Mouse (Mus musculus) lung, postnatal 0 days (tissue): ENCODE measurements around the gene Gm7075. TPM values are rescaled to one million over a fixed set of nuclear protein-coding genes. Genes with fewer than 3 reads are reported as not detected.
A peak's percentile ranks its signal among the peaks of the same experiment; 100 is the strongest.
"Not testable (repeated sequence)": the region's sequence is repeated elsewhere in the genome, so short reads cannot be mapped to it uniquely, and the experiment has no call there.

Experiments used
- ATAC-seq: fragments of 200-750 bp; cut with Nextera tagmentation; 2 replicates; pipeline ENCODE4 v1.8.0; 2017; ENCODE audit warnings: moderate library complexity
- DNase-seq: peaks from one replicate; pipeline ENCODE4 v3.0.0-alpha.2; 2016; ENCODE audit warnings: low spot score
- H3K27ac ChIP-seq: fragments of 300-500 bp; sonication (generic); 2 replicates; pipeline ENCODE4 v1.5.1; 2014; ENCODE audit warnings: antibody characterized with exemption, mild to moderate bottlenecking, low read length, mixed read lengths
- H3K27me3 ChIP-seq: fragments of 300-500 bp; sonication (generic); replicated peaks from 2 replicates; pipeline ENCODE4 v1.6.1; 2014; ENCODE audit warnings: low read length, mixed read lengths; ENCODE audit not compliant: insufficient read depth
- H3K36me3 ChIP-seq: fragments of 300-500 bp; sonication (generic); 2 replicates; pipeline ENCODE4 v1.6.1; 2014; ENCODE audit warnings: low read length, mixed read lengths; ENCODE audit not compliant: insufficient read depth
- H3K4me1 ChIP-seq: fragments of 300-500 bp; sonication (generic); 2 replicates; pipeline ENCODE4 v1.6.1; 2014; ENCODE audit warnings: antibody characterized with exemption, low read depth, low read length, mixed read lengths; ENCODE audit not compliant: insufficient read depth
- H3K4me2 ChIP-seq: fragments of 300-500 bp; sonication (generic); replicated peaks from 2 replicates; pipeline ENCODE4 v1.6.1; 2014; ENCODE audit warnings: low read depth, mild to moderate bottlenecking, low read length, moderate library complexity, mixed read lengths
- H3K4me3 ChIP-seq: fragments of 300-500 bp; sonication (generic); 2 replicates; pipeline ENCODE4 v1.5.1; 2014; ENCODE audit warnings: low read depth, low read length
- H3K9ac ChIP-seq: fragments of 300-500 bp; sonication (generic); replicated peaks from 2 replicates; pipeline ENCODE4 v1.6.1; 2014; ENCODE audit warnings: low read depth, mild to moderate bottlenecking
- H3K9me3 ChIP-seq: fragments of 300-500 bp; sonication (generic); 2 replicates; pipeline ENCODE4 v1.6.1; 2016; ENCODE audit warnings: low read length, mixed read lengths
- CTCF ChIP-seq: IDR thresholded peaks from 2 replicates; pipeline ENCODE4 v1.5.1; 2016; ENCODE audit warnings: antibody characterized with exemption, mild to moderate bottlenecking
- EP300 ChIP-seq: IDR thresholded peaks from 2 replicates; pipeline ENCODE4 v1.6.1; 2016; ENCODE audit warnings: antibody characterized with exemption, mild to moderate bottlenecking, control low read depth
- WGBS: fragments of 180-500 bp; shearing (Covaris S2); extraction: QIAGEN DNeasy Blood & Tissue Kit; methylation state at CpG from one replicate; pipeline ENCODE4 v1.1.7; 2014; 5-methylcytosine and 5-hydroxymethylcytosine counted together
- polyA plus RNA-seq: library from polyadenylated mRNA; unstranded; fragments of >200 nt; fragmentation: Nextera tagmentation; extraction: Ambion mirVana; gene quantifications from 2 replicates; pipeline ENCODE4 v1.2.1, GENCODE M21; 2015

The Gm7075 gene
- polyA plus RNA-seq, 1 experiment from 2014 or later: not detected

DNA sequence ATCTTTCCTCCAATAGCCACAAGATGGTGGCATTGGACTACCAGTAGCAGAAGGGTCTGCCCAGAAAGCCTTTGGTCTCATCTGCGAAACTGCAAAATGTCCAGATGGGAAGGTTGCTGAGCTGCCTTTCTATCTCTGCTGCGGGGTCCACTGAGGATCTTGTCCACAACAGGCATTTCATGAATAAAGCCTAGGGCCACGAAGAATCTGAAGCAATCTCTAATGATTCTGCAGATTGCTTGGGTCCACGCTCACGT, 1.1 kb upstream of the Gm7075 start:
- DNase-seq: no peak

DNA sequence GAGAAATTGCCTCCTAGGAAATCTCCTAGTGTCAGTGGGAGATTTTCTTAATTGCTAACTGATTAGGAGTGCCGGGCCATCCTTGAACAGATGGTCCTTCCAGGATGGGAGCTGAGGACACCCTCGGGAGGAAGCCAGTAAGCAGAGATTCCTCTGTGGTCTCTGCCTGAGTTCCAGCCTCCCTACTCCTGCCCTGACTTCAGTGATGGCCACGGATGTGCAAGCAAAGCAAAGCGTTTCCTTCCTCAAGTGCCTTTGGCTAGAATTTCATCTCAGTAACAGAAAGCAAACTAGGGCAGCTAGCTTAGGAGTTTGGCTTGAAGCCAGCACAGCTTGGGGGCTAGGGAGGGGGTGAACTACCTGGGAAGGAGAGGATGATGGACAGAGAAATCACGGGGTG, 4.5 kb downstream of the Gm7075 start:
- H3K36me3 ChIP-seq: no peaks in the 10 kb centered on the region
- no peaks in the 10 kb centered on the region for H3K9me3 ChIP-seq
- H3K9ac ChIP-seq: no peak overlapping the region
- no peak overlapping the region for H3K4me2 ChIP-seq
- 26% methylated on average over 5 of the region's 5 CpGs for WGBS
- ATAC-seq: no peak
- TF ChIP-seq EP300 (no peak), CTCF (no peak)
- no peak for DNase-seq
- no peaks in the 10 kb centered on the region for H3K4me1 ChIP-seq
- H3K27me3 ChIP-seq: no peaks in the 10 kb centered on the region
- H3K4me3 ChIP-seq: no peak overlapping the region
- no peak overlapping the region for H3K27ac ChIP-seq

More for the DNA sequence above, 1.1 kb upstream of the Gm7075 start:
- no peaks in the 10 kb centered on the region for H3K27me3 ChIP-seq
- no peak overlapping the region for H3K27ac ChIP-seq
- H3K4me3 ChIP-seq: no peak overlapping the region
- no peak overlapping the region for H3K9ac ChIP-seq
- no peaks in the 10 kb centered on the region for H3K9me3 ChIP-seq
- no peak for TF ChIP-seq CTCF
- no peak for TF ChIP-seq EP300
- 87% methylated on average over 5 of the region's 5 CpGs for WGBS
- no peaks in the 10 kb centered on the region for H3K36me3 ChIP-seq
- H3K4me2 ChIP-seq: no peak overlapping the region
- ATAC-seq: no peak
- H3K4me1 ChIP-seq: no peaks in the 10 kb centered on the region

DNA sequence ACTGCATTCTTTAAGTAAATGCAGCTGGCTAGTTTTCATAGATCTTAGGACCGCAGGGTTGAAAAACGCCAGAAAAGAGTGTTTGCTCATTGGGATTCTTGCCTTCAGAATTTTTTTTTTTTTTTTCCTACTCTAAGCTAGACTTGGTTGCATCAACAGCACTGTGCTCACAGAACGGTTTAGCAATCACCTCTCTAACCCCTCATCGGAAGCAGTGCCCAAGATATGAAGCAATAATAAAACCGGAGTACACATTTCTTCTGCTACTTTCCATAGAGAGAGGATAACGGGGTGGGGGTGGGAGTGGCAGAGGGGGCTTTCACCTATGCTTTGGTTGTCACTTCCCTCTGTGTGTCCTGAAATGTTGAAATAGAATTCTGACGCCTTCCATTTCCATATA, 5.7 kb downstream of the Gm7075 start:
- H3K27me3 ChIP-seq: no peaks in the 10 kb centered on the region
- no peak overlapping the region; the same call in 1 of the 2 replicates for H3K4me3 ChIP-seq
- H3K9me3 ChIP-seq: no peaks in the 10 kb centered on the region
- no peak overlapping the region for H3K9ac ChIP-seq
- 24% methylated on average over 7 of the region's 7 CpGs for WGBS
- no peaks in the 10 kb centered on the region for H3K36me3 ChIP-seq
- peak; percentile 89 for DNase-seq
- H3K4me1 ChIP-seq: no peaks in the 10 kb centered on the region
- TF ChIP-seq EP300: no peak
- TF ChIP-seq CTCF: no peak
- H3K4me2 ChIP-seq: peak overlapping the region; percentile 32
- peak; percentile 85 for ATAC-seq
- peak overlapping the region; percentile 27; the same call in 1 of the 2 replicates for H3K27ac ChIP-seq

DNA sequence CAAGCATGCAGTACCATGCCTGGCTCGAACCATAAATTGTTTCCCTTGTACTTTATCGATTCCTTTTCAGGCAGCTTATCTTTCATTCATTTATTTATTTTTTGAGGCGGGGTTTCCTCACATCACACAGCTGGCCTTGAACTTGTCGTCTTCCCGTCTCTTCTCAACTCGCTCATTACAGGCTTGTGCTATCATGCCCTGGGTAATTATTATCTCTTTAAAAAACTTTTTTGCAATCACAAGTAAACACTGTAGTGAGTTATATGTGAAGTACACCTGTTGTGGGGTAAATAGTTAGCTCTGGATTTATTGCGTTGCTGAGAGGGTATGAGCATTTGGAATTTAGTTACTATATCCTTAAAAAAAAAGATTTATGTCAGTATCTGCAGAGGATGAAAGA, 6.3 kb downstream of the Gm7075 start:
- Histone ChIP-seq H3K4me2 (no peak overlapping the region), H3K9me3 (no peaks in the 10 kb centered on the region), H3K9ac (no peak overlapping the region), H3K27ac (no peak overlapping the region; the same call in 1 of the 2 replicates), H3K4me1 (no peaks in the 10 kb centered on the region), H3K4me3 (no peak overlapping the region), H3K36me3 (no peaks in the 10 kb centered on the region), H3K27me3 (no peaks in the 10 kb centered on the region)
- TF ChIP-seq CTCF (no peak), EP300 (no peak)
- DNase-seq: no peak
- ATAC-seq: no peak
- 24% methylated on average over 7 of the region's 7 CpGs for WGBS

DNA sequence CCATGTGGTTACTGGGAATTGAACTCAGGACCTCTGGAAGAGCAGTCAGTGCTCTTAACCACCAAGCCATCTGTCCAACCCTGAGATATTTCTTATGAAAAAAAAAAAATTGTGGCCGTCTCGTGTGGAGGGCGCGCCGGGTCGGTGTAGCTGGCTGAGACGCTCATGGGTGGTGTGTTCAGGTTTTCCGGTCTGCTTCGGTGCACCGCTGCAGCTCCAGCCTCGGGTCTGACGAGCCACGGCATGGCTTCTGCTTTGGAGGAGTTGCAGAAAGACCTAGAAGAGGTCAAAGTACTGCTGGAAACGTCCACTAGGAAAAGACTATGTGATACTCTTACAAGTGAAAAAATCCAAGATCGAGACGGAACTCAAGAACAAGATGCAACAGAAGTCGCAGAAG, 8.8 kb downstream of the Gm7075 start:
- H3K4me2 ChIP-seq: no peak overlapping the region
- ATAC-seq (no peak), DNase-seq (no peak)
- H3K36me3 ChIP-seq: no peaks in the 10 kb centered on the region
- TF ChIP-seq CTCF (no peak), EP300 (no peak)
- no peaks in the 10 kb centered on the region for H3K4me1 ChIP-seq
- no peaks in the 10 kb centered on the region for H3K27me3 ChIP-seq
- no peak overlapping the region for H3K27ac ChIP-seq
- no peaks in the 10 kb centered on the region for H3K9me3 ChIP-seq
- H3K4me3 ChIP-seq: no peak overlapping the region
- H3K9ac ChIP-seq: no peak overlapping the region
- 88% methylated on average over 17 of the region's 17 CpGs for WGBS

- not testable (repeated sequence) for H3K9ac ChIP-seq, H3K4me3 ChIP-seq, H3K27me3 ChIP-seq, H3K36me3 ChIP-seq, DNase-seq, ATAC-seq, H3K27ac ChIP-seq, H3K4me2 ChIP-seq, H3K4me1 ChIP-seq, H3K9me3 ChIP-seq
- WGBS: 95% methylated on average over 4 of the region's 7 CpGs
Measured at GRCm38 (mm10) chr10:63411674-63412073, 9.9 kb downstream of the Gm7075 start.

DNA sequence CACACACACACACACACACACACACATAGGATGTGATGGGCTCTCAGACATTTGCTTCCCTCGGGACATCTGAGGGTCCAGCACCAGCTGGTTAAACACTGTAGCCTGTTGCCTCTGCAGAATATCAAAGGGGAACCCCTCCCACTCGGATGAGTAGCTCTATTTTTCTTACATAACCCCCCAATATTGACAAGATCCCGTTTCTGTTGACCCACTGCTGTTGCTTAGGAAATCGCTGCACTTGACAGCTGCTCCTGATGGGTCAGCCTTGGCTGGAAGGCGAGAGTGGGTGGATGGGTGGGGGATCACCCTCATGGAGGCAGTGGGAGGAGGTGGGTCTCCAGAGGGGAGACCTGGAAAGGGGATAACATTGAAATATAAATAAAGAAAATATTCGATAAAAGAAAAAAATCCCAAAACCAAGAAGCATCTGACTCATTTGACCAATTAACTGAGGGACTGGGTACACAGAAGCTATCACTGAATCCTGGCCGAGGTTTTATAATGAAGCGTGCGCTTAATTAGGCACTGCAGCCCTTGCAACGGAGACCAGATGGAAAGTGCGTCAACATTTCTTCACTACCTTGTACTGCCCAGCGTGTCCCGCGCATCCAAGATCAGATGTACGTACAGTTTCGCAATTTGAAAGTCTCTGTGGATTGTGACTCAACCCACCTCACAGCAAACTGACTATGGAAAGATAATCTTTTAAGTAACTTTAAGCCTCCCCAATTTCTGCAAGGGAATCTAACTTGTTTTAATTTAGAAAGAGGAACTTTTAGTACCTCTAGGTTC, 11.2 kb downstream of the Gm7075 start:
- H3K4me2 ChIP-seq: no peak overlapping the region
- no peak for TF ChIP-seq CTCF
- H3K36me3 ChIP-seq: no peaks in the 10 kb centered on the region
- H3K9ac ChIP-seq: no peak overlapping the region
- H3K4me1 ChIP-seq: no peaks in the 10 kb centered on the region
- H3K9me3 ChIP-seq: no peaks in the 10 kb centered on the region
- no peak overlapping the region for H3K4me3 ChIP-seq
- H3K27me3 ChIP-seq: no peaks in the 10 kb centered on the region
- no peak for DNase-seq
- WGBS: 45% methylated on average over 16 of the region's 16 CpGs
- H3K27ac ChIP-seq: no peak overlapping the region
- ATAC-seq: no peak
